Mouse (Mus musculus) liver, adult 2 months (tissue): ENCODE results near the gene Ntn4. TPM values are rescaled to one million over a fixed set of nuclear protein-coding genes. Genes with fewer than 3 reads are reported as not detected.

ENCODE experiments used
- DNase-seq: peaks from one replicate; pipeline ENCODE4 v3.0.0-alpha.2; 2011; ENCODE audit warnings: low read depth, low spot score; ENCODE audit errors: extremely low read depth
- H3K27ac ChIP-seq: fragments of 200-500 bp; replicated peaks from 2 replicates; pipeline ENCODE4 v1.5.1; 2012; ENCODE audit warnings: low read depth, mild to moderate bottlenecking, control low read depth, inconsistent platforms, low read length; ENCODE audit not compliant: insufficient read depth
- H3K27me3 ChIP-seq: fragments of 200-500 bp; 2 replicates; pipeline ENCODE4 v1.6.1; 2012; ENCODE audit warnings: mild to moderate bottlenecking, moderate library complexity, low read length, inconsistent platforms; ENCODE audit not compliant: control insufficient read depth, insufficient read depth
- H3K36me3 ChIP-seq: fragments of 200-500 bp; 2 replicates; pipeline ENCODE4 v1.6.1; 2012; ENCODE audit warnings: low read length, inconsistent platforms; ENCODE audit not compliant: control insufficient read depth, insufficient read depth
- H3K4me1 ChIP-seq: fragments of 200-500 bp; 2 replicates; pipeline ENCODE4 v1.6.1; 2011; ENCODE audit warnings: low read length; ENCODE audit not compliant: control insufficient read depth, insufficient read depth
- H3K4me3 ChIP-seq: fragments of 200-500 bp; 2 replicates; pipeline ENCODE4 v1.5.1; 2011; ENCODE audit warnings: low read depth, mild to moderate bottlenecking, control low read depth, low read length, moderate library complexity; ENCODE audit not compliant: insufficient read depth
- H3K79me2 ChIP-seq: fragments of 200-500 bp; 2 replicates; pipeline ENCODE4 v1.6.1; 2012; ENCODE audit warnings: inconsistent platforms, mild to moderate bottlenecking, low read length, moderate library complexity; ENCODE audit not compliant: control insufficient read depth, insufficient read depth
- H3K9ac ChIP-seq: fragments of 200-500 bp; 2 replicates; pipeline ENCODE4 v1.6.1; 2012; ENCODE audit warnings: low read depth, mild to moderate bottlenecking, control low read depth, inconsistent platforms, low read length
- CTCF ChIP-seq: fragments of 200-500 bp; IDR thresholded peaks from 2 replicates; pipeline ENCODE4 v1.5.1; 2011; ENCODE audit warnings: low read depth, low read length, control low read depth
- POLR2A ChIP-seq: fragments of 200-500 bp; IDR thresholded peaks from 2 replicates; pipeline ENCODE4 v1.6.1; 2011; ENCODE audit warnings: low read length, control low read depth; ENCODE audit not compliant: insufficient read depth; ENCODE audit errors: extremely low read depth
- WGBS: fragments of 180-500 bp; shearing (Covaris S2); methylation state at CpG from one replicate; pipeline ENCODE4 v1.1.7; 2018; 5-methylcytosine and 5-hydroxymethylcytosine counted together
- polyA plus RNA-seq: library from polyadenylated mRNA; depleted of rRNA; stranded (reverse); fragments of >200 nt; gene quantifications from 2 replicates; pipeline ENCODE4 v1.2.3, GENCODE M21; 2012
- total RNA-seq: library from RNA; depleted of rRNA; stranded (reverse); fragments of >200 nt; gene quantifications from 2 replicates; pipeline ENCODE4 v1.2.3, GENCODE M21; 2014

Ntn4 gene
- total and polyA plus RNA-seq, 2 experiments = 4.0 to 8.0 TPM

DNA sequence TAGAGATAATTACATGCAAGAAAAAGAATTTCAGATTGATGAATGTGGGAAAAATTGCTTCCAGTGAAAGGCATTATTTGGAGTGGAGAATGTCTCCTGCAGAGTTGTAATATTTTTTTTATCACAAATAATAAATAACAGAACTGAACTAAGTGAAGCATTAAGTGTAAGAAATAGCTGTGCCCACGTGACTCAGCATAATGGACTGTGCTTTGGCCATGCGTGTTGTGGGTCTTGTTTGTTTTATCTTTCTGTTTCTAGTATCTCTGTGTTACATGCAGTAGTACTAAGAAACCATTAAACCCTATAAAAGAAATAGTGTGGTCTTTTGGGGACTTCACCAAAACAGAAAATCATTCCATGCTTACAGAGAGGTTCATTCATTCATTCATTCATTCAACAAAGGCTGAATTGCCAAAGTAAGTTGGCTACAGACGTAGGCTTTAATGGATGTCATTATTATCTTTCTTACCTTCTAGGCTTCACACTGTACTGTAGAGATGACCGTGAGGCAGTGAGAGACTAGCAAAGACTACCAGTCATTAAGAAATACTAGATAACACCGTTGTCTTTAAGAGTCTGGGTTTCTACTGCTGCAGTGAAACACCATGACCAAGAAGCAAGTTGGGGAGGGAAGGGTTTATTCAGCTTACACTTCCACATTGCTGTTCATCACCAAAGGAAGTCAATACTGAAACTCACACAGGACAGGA lies 81.3 kb downstream of the Ntn4 start:
- H3K79me2 ChIP-seq = no peaks in the 10 kb centered on the region
- no peak for DNase-seq

DNA sequence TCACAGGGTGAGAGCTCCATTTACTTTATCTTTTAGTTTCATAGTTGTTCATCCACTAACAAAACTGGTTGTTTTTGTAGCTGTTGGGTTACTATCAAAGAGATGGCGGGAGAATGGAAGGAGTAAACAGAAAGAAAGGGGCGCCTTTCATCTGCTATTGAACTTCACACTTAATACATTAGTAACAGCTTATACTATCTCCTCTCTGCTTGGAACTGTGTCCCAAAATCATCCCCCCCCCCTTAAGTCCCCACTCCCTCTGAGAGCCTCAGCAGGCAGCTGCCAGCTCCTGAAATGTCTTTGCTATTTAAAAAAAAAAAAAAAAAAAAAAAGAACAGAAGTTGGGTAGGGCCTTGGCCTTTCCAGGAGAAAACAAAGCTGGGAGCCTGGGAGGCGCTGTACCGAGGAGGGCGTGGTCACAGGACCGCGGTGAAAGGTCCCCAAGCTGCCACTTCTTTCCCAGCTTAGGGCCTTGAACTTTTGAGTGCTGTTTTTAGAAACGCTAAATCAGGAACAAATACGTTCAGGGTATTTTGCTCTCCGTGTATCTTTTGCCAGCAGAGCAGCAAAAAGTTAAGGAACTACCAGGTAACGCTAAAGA lies 83.6 kb downstream of the Ntn4 start:
- no peak overlapping the region for H3K4me3 ChIP-seq
- no peak for DNase-seq
- H3K27ac ChIP-seq = no peak overlapping the region
- TF ChIP-seq CTCF (no peak), POLR2A (no peak)
- 22% methylated on average over 11 of the region's 11 CpGs for WGBS
- no peaks in the 10 kb centered on the region for H3K27me3 ChIP-seq
- H3K9ac ChIP-seq = no peak overlapping the region
- H3K36me3 ChIP-seq = no peaks in the 10 kb centered on the region
- H3K79me2 ChIP-seq = no peaks in the 10 kb centered on the region
- H3K4me1 ChIP-seq = no peaks in the 10 kb centered on the region

More for the DNA sequence above, 81.3 kb downstream of the Ntn4 start:
- WGBS = 95% methylated on average over 5 of the region's 5 CpGs
- no peak overlapping the region for H3K9ac ChIP-seq
- no peak overlapping the region for H3K27ac ChIP-seq
- no peaks in the 10 kb centered on the region for H3K4me1 ChIP-seq
- no peaks in the 10 kb centered on the region for H3K27me3 ChIP-seq
- H3K36me3 ChIP-seq = no peaks in the 10 kb centered on the region
- no peak overlapping the region for H3K4me3 ChIP-seq
- TF ChIP-seq POLR2A (no peak), CTCF (no peak)

DNA sequence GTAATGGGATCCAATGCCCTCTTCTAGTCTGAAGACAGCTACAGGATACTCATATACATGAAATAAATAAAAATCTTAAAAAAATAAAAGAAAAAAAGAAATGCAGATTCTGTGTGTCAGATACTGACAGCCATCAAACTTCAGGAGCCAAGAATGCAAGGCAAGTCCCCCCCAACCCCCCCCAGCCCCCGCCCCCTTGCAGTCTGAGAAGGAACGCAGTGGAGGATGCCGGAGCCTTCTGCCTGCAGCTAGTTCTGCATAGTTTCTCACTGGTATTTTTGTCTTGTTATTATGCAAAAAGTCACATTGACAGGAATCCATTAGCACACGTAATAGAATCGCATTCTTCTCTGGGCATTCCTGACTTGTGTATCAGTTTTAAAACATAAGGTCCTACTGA lies 87.7 kb downstream of the Ntn4 start:
- whole genome bisulfite sequencing = 93% methylated on average over 5 of the region's 5 CpGs
- H3K27ac ChIP-seq = no peak overlapping the region
- no peak overlapping the region for H3K4me3 ChIP-seq
- no peaks in the 10 kb centered on the region for H3K79me2 ChIP-seq
- no peaks in the 10 kb centered on the region for H3K36me3 ChIP-seq
- H3K27me3 ChIP-seq = no peaks in the 10 kb centered on the region
- no peak overlapping the region for H3K9ac ChIP-seq
- no peak for DNase-seq
- TF ChIP-seq CTCF (no peak), POLR2A (no peak)
- no peaks in the 10 kb centered on the region for H3K4me1 ChIP-seq

DNA sequence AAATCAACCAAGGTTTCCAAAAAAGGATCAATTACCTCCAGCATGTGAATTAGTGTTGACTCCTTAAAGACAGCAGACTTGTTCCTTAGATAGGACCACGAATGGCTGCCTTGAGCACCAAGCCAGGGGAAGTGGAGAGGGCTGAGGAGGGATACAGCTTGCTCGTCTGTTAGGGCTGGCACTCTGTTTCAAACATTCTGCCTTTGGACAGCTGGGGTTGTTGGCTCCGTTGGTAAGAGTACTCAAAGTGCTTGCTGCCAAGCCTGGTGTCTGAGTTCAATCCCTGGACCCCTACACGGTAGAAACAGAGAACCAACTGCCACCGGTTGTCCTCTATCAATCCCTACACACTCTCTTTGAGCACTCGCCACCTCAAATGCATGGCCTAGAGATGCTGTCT lies 90.0 kb downstream of the Ntn4 start:
- H3K4me1 ChIP-seq = no peaks in the 10 kb centered on the region
- DNase-seq = no peak
- no peak overlapping the region for H3K9ac ChIP-seq
- H3K27ac ChIP-seq = no peak overlapping the region
- WGBS = 86% methylated on average over 6 of the region's 6 CpGs
- H3K27me3 ChIP-seq = no peaks in the 10 kb centered on the region
- H3K36me3 ChIP-seq = no peaks in the 10 kb centered on the region; the same call in 1 of the 2 replicates
- H3K79me2 ChIP-seq = no peaks in the 10 kb centered on the region
- no peak overlapping the region for H3K4me3 ChIP-seq
- TF ChIP-seq CTCF = no peak
- no peak for TF ChIP-seq POLR2A

DNA sequence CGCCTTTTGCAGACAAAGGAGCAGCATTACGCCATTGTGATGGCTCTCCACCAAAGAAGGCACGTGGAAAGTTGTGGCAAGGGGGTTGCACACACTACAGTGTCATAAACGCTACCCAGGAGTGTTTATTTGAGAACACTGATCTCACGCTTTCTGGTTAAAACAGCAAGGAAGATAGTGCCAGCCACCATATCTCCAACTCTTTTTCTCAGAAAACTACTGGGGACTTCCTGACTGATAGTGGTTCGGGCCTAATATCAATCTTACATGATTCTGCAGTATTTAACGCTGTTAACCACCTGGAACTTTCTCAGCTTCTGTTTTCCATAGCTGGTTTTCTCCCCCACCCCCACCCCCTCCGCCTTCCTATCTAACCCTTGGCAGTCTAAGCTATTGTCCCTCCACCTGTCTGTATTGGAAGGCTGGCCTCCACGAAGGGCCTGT lies 90.8 kb downstream of the Ntn4 start:
- Histone ChIP-seq H3K27ac (no peak overlapping the region), H3K27me3 (no peaks in the 10 kb centered on the region), H3K4me3 (no peak overlapping the region), H3K79me2 (no peaks in the 10 kb centered on the region), H3K9ac (no peak overlapping the region), H3K4me1 (no peaks in the 10 kb centered on the region), H3K36me3 (no peaks in the 10 kb centered on the region; the same call in 1 of the 2 replicates)
- TF ChIP-seq CTCF (no peak), POLR2A (no peak)
- 81% methylated on average over 9 of the region's 9 CpGs for WGBS
- DNase-seq = no peak
